Mouse (Mus musculus) frontal cortex, postnatal 10 days (tissue): ENCODE measurements around the gene Plk1.

Experiments used
- DNase-seq, 2 experiments: peaks; one replicate each; pipeline ENCODE4 v3.0.0; 2022; ENCODE audit warnings: low spot score in 2 of 2, mixed read lengths in 1 of 2

Gene Plk1

DNA sequence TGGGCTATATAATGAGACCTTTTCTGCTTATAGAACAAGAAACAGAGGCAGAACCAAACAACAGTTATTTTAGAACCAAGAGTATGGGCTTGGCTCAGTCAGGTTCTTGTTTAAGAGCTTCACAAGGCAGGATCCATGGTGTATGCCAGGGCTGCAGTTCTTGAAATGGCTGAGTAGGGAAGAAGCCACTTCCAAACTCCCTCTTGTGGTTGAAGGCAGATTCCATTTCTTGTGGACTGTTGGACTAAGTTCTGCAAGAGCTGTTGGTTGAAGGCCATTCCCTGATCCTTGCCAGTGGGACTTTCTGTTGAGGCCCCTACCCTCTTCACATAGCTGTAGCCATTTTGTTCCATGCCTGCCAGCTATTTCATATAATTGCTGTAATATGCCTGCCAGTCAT lies 34.7 kb downstream of the Plk1 start:
- DNase-seq = no peak

DNA sequence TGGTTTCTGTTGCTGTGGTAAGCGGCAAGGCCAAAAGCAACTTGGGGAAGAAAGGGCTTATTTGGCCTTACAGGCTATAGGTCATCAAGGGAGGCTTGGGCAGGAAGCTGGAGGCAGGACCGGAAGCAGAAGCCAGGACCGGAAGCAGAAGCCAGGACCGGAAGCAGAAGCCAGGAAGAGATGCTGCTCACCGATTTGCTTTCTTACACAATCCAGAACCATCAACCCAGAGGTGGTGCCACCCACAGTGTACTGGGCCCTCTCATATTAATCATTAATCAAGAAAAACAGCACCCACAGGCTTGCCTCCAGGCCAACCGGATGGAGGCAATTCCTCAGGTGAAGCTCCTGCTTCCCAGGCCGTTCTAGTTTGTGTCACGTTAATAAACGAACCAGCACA lies 37.5 kb downstream of the Plk1 start:
- DNase-seq = no peak

DNA sequence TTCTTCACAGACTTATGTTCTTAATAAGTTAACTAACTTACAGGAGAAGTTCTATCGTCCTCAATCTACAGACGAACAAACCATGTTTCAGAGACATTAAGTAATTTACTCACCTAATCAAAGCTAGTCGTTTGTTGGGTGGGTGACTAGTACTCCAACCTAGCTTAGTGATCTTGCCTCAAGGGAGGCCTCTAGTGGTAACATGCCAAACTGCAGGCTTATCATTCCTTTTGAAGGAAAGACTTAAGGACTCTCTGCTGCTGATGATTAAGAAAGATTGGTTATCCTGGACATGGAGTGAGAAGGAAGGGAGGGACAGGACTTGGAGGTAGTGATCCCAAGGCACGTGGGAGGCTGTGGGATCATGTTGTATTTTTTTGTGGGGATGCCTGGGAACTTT lies 38.1 kb downstream of the Plk1 start:
- peak in 1 of 2 experiments; percentile 30 for DNase-seq

DNA sequence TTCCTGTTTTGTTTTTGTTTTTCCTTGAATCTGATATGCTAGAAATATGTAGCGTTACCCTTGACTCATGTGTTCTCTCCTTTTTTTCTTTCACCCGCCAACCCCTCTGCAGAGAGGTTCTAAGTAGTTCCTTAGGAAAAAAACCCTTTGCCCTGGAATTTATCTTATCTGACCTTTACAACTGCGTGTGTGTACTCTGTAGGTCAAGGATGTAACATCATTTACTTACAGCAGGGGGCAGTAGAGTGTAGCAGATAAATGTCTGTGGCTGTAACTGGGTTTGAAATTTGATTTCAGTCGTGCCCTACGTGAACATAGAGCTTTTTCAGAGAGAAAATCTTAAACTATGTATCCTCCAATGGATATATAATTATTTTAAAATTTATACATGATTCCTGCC lies 40.1 kb downstream of the Plk1 start:
- DNase-seq = no peak

DNA sequence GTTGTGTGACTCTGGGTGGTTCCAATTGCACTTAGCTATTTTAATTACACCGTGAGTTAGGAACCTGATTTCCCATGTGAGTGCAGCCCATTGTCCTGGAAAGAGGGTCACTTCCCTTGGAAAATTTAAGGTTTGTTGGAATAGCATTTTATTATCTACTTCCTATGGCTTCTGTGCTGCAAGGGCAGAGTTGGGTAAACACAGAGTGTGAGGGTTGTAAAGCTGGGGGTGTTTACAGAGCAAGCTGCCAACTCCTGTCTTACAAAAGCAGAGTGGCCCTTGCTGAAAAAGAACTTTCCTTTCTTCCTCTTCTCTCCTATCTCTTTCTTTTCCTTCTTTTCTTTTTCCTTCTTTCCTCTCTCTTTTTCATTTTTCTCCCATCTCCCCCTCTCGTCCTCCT lies 44.7 kb downstream of the Plk1 start:
- no peak for DNase-seq

DNA sequence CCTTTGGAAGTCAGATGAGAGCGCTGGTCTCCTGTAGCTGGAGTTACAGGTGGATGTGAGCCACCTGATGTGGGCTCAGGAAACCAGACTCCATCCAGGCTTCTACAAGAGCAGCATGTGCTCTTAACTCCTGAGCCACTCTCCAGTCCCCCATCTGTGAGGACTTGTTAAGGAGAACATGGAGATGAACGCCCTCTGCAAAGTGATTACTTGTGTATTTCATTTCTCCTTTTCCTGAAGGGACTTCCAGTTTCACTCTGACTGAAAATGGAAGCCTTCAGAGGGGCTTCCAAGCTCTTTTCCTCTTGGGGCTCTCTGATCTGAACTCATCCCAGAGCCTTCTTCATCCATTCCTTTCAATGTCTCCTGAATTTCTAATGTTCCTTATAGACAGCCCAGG lies 46.9 kb downstream of the Plk1 start:
- DNase-seq = no peak

DNA sequence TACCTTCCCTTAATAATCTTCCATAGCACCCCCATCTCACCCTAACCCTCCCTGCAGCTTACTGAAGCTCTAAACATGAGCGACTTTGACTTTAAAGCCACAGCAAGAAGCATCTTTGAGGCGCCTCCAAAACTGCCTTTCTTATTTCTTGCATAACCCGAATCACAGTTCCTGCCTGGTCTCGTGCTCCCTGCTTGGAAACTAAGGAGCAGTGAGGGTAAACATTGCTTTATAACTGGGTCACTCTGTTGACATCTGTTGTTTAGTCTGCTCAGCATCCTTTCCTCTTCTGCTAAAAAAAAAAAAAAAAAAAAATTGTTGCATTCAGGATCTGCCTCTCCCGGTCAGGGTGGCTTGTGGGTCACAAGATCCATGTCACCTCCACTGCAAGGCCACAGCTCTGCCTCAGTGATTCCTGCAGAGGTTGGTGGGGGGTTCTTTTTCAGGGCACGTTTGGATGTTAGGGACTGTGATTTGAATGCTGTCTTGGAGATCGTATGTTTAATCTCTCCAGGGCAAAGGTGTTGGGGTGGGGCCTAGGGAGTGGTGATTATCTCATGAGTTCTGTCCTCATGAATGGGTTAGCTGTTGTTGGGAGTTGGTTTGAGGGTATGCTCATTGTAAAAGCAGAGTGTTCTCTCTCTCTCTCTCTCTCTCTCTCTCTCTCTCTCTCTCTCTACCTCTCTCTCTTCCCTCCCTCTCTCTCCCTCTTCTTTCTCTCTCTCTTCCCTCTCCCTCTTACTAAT lies 49.2 kb downstream of the Plk1 start:
- DNase-seq = no peak

DNA sequence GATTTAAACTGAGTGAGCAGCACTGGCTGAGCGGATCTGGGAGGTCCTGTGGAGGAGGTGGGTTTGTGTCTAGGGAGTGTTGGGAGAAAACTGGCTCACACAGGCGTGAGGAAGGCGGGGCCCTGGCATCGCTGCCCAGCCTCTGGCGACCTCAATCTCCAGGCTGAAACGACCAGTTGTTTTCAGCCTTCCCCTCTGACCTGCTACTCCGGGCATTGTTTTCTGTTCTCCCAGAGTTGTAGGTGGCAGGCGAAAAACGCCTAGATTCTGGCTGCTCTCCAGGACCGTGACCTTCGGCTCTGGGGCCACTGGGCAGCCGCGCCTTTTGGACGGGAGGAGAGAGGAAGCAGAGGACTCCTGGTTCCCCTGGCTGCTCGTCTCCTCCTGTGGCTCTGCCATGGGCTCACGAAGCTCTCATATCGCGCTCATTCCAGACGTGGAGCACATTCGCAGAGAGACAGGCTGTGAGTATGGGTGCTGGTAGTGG lies 60.1 kb downstream of the Plk1 start, which contains the start of gene Chp2:
TSS of gene Chp2 (plus strand) at position 182 of the 487 bp plus-strand sequence.
- no peak for DNase-seq
